Mouse (Mus musculus) CD4-positive helper T cell, adult 2 months (primary cell): ENCODE measurements around the gene BC051142.

Experiments used
- DNase-seq: peaks from one replicate; pipeline ENCODE4 v3.0.0-alpha.2; 2012; ENCODE audit warnings: low read depth, missing footprints, low spot score

Gene BC051142

GRCm38 (mm10) chr17:34398711-34399393 is at the start of gene BC051142:
Gene BC051142, plus strand, starts transcription at chr17:34398820.
- peak; percentile 83 for DNase-seq

DNA sequence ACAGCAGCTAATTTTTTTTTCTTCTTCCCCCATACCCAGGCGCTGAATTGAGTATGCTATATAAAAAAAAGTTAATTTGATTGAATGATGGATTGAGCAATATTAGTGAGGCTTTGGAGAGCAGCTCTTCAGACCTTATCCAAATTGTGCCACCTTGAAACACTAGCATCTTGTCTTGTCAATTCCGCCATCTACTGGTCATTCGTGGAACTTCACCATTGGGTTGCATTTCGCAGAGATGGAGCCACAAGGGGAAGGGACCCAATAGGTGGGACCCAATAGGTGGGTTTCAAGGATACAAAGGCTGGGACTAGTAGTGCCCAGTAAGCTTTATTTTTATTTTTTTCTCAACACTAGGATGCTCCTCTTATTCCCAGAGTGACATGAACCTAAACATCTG is 49.2 kb upstream of the BC051142 start:
- DNase-seq: peak; percentile 80

DNA sequence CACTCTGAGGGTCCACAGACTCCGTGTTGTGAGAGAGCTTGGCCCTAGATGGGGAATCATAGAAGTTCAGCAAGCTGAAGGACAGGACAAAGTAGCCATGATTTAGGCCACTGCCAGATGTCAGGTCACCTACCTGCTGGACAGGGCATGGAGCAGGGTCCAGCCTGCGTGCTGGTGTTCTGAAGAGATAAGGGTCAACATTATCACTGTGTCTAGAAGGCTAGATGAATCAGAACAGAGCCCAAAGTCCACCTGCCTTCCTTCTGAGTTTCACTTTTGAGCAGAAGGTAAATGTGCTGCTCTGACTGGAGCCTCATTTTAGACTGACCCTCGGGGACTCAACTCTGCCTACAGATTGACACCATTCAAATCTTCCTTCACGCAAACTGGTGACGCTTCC is 44.1 kb upstream of the BC051142 start, which contains the start of gene Btnl2:
Btnl2 (plus strand) TSS at position 284 of the 400 bp plus-strand sequence.
- DNase-seq: no peak

DNA sequence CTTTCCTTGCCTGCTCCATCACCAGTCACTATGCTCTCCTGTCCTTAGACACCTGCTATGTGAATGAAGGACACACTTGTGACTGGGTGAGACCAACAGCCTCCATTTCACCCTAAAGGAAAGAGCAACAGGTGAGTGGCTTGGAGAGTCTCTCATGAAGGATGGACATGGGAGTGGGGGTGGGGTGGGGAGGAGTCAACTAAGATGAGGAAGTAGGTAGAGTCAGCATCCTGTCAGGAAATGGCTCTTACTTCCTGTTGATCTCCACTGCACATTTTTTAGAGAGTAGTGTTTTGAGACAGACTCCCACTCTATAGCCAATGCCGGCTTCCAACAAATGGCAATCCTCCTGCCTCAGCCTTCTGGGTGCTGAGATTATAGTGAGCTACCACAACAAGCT is 43.7 kb upstream of the BC051142 start:
- peak; percentile 49 for DNase-seq

- DNase-seq: no peak
These were observed 35.6 kb upstream of the BC051142 start for GRCm38 (mm10) chr17:34362954-34363546.

DNA sequence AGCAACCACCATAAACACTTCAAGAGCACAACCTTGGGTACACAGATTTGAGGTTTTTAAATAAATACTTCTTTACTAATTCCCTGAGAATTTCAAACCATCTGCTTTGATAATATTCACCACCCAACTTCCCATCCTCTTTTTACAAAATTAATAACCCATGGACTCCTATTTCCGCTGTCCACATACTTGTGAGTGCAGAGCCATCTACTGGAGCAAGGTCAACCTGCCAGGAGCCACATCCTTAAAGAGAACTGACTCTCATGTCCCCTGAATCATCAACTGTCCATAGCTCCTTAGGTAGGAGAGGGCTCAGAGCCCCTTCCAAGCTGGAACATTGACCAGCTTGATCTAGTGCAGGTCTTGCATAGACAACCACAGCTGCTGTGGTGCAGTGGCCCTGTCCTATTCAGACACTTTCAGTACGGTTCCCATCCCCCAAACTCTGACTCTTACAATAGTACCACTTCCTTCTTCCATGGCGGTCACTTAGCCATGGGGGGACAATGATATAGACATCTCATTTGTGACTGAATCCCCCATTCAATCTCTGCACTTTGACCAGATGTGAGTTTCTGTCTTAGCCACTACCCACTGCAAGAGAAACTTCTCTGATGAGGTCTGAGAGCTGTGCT is 34.8 kb upstream of the BC051142 start:
- no peak for DNase-seq

DNA sequence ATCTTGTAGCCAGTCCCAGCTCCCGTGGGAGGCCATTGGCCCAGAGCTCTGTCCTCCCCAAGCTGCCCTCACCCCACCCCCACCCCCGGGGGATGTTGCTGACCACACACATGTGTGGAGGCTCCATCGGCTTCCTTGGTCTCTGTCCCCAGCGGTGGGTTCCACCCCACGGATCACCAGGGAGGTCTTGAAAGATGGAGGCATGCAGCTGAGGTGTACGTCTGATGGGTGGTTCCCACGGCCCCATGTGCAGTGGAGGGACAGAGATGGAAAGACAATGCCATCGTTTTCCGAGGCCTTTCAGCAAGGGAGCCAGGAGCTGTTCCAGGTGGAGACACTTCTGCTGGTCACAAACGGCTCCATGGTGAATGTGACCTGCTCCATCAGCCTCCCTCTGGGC is 33.6 kb upstream of the BC051142 start:
- DNase-seq: no peak

GRCm38 (mm10) chr17:34370563-34370962 is 28.1 kb upstream of the BC051142 start:
- no peak for DNase-seq

DNA sequence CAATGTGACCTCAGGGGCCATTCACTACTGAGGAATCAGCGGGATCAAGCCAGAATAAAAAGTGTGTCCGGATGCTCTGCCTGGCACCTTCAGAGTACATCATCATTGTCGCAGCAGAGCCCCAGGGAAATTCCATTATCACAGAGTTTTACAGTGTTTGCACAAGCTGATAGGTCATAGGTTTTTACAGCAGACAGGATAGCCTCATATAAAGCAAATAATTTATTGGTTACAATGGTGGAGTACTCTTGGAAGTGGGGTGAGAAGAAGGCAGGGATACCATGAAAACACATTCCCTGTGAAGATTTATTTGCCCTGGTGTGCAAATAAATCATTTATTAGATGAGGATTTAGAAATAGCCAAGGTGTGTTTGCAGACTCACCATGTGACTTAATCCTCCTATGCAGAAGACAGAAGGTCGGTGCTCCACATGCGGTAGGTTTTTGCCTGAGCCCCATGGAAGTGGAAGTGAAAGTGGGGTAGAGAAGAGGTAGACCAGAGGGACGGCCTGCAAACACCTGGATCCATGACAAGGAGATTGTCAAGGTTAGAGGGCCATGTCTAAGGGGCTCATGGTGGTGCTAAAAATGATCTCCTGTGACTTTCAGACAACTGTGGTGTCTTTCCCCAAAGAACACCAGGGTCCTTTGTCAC is 25.4 kb upstream of the BC051142 start:
- DNase-seq: no peak

DNA sequence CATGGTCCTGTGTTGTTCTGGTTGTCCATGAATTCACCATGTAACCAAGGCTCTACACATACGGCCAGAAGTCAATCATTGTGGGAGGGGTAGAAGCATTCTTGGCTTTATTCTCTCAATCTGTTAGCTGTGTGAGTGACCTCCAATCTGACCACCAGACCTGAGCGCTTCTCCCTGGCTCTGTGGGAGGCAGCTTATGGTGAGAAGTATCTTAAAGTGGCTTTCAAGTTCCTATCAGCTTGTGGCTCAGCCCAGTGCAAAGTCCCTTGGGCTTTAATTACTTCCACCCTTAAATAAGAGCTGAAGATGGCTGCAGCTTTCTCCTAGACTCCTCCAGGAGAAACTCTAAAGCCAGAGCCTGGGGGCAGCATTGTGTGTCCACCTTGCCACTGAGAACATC is 21.8 kb upstream of the BC051142 start, which contains the start of gene Btnl1:
Btnl1 (plus strand) TSS at position 286 of the 400 bp plus-strand sequence.
- no peak for DNase-seq

- no peak for DNase-seq
These were observed 21.0 kb upstream of the BC051142 start for GRCm38 (mm10) chr17:34377450-34378209.

- no peak for DNase-seq
These were observed 19.9 kb upstream of the BC051142 start for GRCm38 (mm10) chr17:34378716-34379115.

GRCm38 (mm10) chr17:34379451-34379850 is 19.2 kb upstream of the BC051142 start:
- no peak for DNase-seq

- DNase-seq: no peak
These were observed 16.7 kb upstream of the BC051142 start for GRCm38 (mm10) chr17:34381876-34382275.

- DNase-seq: peak; percentile 26
These were observed 15.4 kb upstream of the BC051142 start for GRCm38 (mm10) chr17:34383212-34383611.

- DNase-seq: no peak
These were observed 13.9 kb upstream of the BC051142 start for GRCm38 (mm10) chr17:34384699-34385098.

DNA sequence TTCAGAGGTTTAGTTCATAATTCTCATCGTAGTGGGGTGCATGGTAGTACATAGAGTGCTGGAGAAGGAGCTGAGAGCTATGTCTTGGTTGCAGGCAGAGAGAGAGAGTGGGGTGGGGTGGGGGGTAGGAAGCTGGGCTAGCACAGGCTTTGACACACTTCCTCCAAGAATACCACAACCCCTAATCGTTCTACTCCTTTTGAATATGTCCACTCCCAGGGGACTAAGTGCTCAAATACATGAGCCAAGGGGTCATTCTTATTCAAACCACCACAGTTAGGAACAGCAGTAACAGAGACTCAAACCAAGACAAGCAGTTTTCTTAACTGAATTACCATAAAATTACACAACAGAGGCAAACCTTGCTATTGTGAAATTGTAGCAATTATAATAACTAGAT is 12.0 kb upstream of the BC051142 start:
- no peak for DNase-seq

- peak; percentile 56 for DNase-seq
These were observed 10.1 kb upstream of the BC051142 start for GRCm38 (mm10) chr17:34388513-34388912.

DNA sequence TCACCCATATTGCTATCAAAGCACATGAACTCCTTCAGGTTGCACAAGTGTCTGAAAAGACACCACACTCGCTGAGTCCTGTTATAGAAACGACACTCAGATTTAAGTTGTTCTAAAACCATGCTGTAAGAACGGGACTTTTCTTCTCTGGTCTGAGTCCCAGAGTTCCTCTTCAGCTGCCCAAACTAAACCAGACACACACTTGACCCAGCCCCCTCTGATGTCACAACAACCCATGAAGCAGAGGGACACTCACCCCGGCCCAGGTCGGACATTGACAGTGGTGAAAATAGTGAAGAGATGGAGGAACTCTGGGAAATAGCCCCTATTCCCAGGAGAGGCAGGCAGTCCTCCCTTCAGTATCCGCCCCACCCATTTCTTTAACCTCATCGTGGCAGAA is 7.1 kb upstream of the BC051142 start:
- DNase-seq: no peak

DNA sequence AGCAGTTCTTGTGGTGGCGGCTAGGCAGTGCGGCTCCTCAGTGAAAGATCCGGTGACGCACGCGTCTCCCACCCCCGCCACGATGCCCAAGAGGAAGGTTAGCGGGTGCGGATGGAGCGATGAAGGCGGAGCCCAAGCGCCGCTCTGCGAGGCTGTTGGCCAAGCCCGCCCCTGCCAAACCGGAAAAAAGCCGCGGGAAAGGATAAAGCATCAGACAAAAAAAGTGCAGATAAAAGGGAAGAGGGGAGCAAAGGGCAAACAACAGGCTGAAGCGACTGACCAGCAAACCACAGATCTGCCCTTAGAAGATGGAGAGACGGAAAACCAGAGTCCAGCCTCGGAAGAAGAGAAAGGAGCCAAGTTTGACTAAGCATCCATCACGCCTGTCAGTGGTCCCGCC is 6.3 kb upstream of the BC051142 start:
- peak; percentile 62 for DNase-seq

DNA sequence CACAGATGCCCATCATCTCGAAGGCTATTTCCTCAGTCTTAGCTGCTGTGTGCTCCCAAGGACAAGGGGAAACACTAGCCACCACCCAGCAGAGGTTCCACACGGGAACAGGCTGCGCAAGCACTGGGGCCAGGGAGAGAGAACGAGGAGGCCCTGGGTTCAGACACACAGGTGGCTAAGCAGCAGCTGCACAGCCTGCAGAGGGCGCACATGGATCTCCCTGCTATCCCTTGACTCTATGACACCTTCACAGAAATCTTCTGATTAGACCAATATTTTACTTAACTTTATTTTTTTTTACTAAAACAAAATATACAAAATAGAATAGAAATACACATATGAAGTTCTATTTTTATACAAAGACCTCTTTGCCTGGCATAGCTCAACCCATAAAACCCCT is 1.3 kb upstream of the BC051142 start:
- no peak for DNase-seq
